In the genomic region with DNA sequence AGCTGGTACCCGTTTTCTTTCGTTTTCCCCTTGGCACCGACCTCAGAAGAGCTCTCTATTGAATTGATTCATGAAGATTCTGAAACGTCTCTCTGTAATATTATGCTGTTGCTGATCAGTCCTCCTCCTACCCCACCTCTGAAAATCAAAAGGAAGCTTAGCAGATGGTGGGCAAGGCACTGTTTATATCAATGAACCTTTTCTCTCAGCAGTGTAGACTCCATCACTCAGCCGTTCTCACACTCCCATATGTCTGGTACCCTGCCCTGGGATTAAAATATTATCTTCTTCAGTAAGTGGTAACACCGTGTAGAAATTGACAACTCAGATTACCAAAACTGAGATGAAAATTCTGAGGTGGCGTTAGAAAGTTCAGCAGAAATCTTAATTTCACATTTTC, we compare ENCODE assay signal across 20 mouse cellular contexts.
DNase-seq lines count a peak whose midpoint lies in the region; ATAC-seq and TF ChIP-seq lines count a peak whose summit lies in the region.
"Had no signal": no experiment of that assay in that cellular context is flagged by ENCODE, and none has a peak within 500 bp of the region (broad histone marks: within the 10 kb centered on the region; RNA-seq: fewer than 3 reads in every experiment).

No protein-coding gene starts in this region.

- no peaks in the 10 kb centered on the region for H3K36me3 ChIP-seq in forebrain, embryonic 15.5 days
- no peaks in the 10 kb centered on the region for H3K36me3 ChIP-seq in forebrain, embryonic 12.5 days (replicated peaks)
- H3K36me3 ChIP-seq in hindbrain, embryonic 14.5 days (replicated peaks; ENCODE audit: control insufficient read depth, insufficient read depth), result no peaks in the 10 kb centered on the region
- H3K36me3 ChIP-seq: heart, embryonic 10.5 days; heart, embryonic 13.5 days; hindbrain, embryonic 15.5 days had no signal

- no peaks in the 10 kb centered on the region for H3K9me3 ChIP-seq in forebrain, embryonic 15.5 days
- H3K9me3 ChIP-seq in forebrain, embryonic 12.5 days, result no peaks in the 10 kb centered on the region
- no peaks in the 10 kb centered on the region for H3K9me3 ChIP-seq in hindbrain, embryonic 14.5 days (ENCODE audit: control insufficient read depth, low read length)
- H3K9me3 ChIP-seq: heart, embryonic 10.5 days; heart, embryonic 13.5 days; hindbrain, embryonic 15.5 days had no signal

- H3K9ac ChIP-seq in forebrain, embryonic 15.5 days (replicated peaks), result no peak overlapping the region
- no peak overlapping the region for H3K9ac ChIP-seq in forebrain, embryonic 12.5 days
- no peak overlapping the region for H3K9ac ChIP-seq in hindbrain, embryonic 14.5 days
- H3K9ac ChIP-seq: heart, embryonic 13.5 days; hindbrain, embryonic 15.5 days had no signal

- no peak overlapping the region for H3K4me3 ChIP-seq in forebrain, embryonic 15.5 days
- H3K4me3 ChIP-seq in forebrain, embryonic 12.5 days (replicated peaks), result no peak overlapping the region
- peak overlapping the region; percentile 19; the same call in 1 of the 2 replicates for H3K4me3 ChIP-seq in layer of hippocampus, adult 2 months
- no peak overlapping the region for H3K4me3 ChIP-seq in hindbrain, embryonic 14.5 days (replicated peaks; ENCODE audit: low read length)
- H3K4me3 ChIP-seq: heart, adult 2 months; heart, embryonic 10.5 days; heart, embryonic 13.5 days; hindbrain, embryonic 15.5 days had no signal

- 0 out of 2 replicates have a peak, but pooled peaks have one; percentile 71 for ATAC-seq in forebrain, embryonic 15.5 days (replicated peaks)
- no peak for ATAC-seq in forebrain, embryonic 12.5 days (ENCODE audit: low FRiP score)
- ATAC-seq in hindbrain, embryonic 14.5 days (ENCODE audit: low FRiP score), result no peak
- ATAC-seq: CD4-positive, CD25-positive, alpha-beta regulatory T cell, adult 4 months; intestine, postnatal 0 days had no signal

- 52% methylated on average over 7 of the region's 7 CpGs for WGBS in forebrain, embryonic 15.5 days
- WGBS in forebrain, embryonic 12.5 days, result 73% methylated on average over 7 of the region's 7 CpGs
- 76% methylated on average over 7 of the region's 7 CpGs for WGBS in hindbrain, embryonic 14.5 days

- no peak overlapping the region for H3K4me2 ChIP-seq in forebrain, embryonic 15.5 days (replicated peaks)
- no peak overlapping the region for H3K4me2 ChIP-seq in forebrain, embryonic 12.5 days
- no peak overlapping the region for H3K4me2 ChIP-seq in hindbrain, embryonic 14.5 days (replicated peaks)
- H3K4me2 ChIP-seq: heart, embryonic 13.5 days; hindbrain, embryonic 15.5 days had no signal

- no peaks in the 10 kb centered on the region for H3K27me3 ChIP-seq in forebrain, embryonic 15.5 days
- H3K27me3 ChIP-seq in forebrain, embryonic 12.5 days, result no peaks in the 10 kb centered on the region
- H3K27me3 ChIP-seq in hindbrain, embryonic 14.5 days (ENCODE audit: control insufficient read depth, insufficient read depth, low read length), result no peaks in the 10 kb centered on the region
- H3K27me3 ChIP-seq: heart, embryonic 13.5 days; hindbrain, embryonic 15.5 days had no signal

- DNase-seq in layer of hippocampus, adult 2 months (ENCODE audit: low spot score in 2 of 2), result peak in 1 of 2 experiments; percentile 17
- no peak for DNase-seq in layer of hippocampus, adult 9-10 months (ENCODE audit: low spot score)
- peak; percentile 10 for DNase-seq in telencephalon, adult 2 months (ENCODE audit: low read depth, low spot score)
- DNase-seq in hindbrain, embryonic 14.5 days (ENCODE audit: low spot score), result no peak
- DNase-seq: adrenal gland, adult 2 months; adrenal gland, postnatal 14 days; cerebellum, adult 18-20 months; cerebellum, adult 9-10 months; cerebellum, postnatal 14 days; gastrocnemius, postnatal 25 days; heart, adult 2 months; heart, postnatal 14 days; heart, postnatal 4 days had no signal

- no peak for TF ChIP-seq CTCF in layer of hippocampus, adult 2 months (conservative IDR thresholded peaks at IDR 0.05)

- peaks cover 8% of the 10 kb centered on the region for H3K4me1 ChIP-seq in forebrain, embryonic 15.5 days
- H3K4me1 ChIP-seq in forebrain, embryonic 12.5 days, result peaks cover 10% of the 10 kb centered on the region
- H3K4me1 ChIP-seq in hindbrain, embryonic 14.5 days (replicated peaks; ENCODE audit: control insufficient read depth, insufficient read depth, low read length), result peaks cover 6% of the 10 kb centered on the region; the same call in 1 of the 2 replicates
- H3K4me1 ChIP-seq: heart, embryonic 10.5 days had no signal

- no peak overlapping the region for H3K27ac ChIP-seq in forebrain, embryonic 15.5 days (replicated peaks)
- no peak overlapping the region for H3K27ac ChIP-seq in forebrain, embryonic 12.5 days
- peak overlapping the region; percentile 60 for H3K27ac ChIP-seq in layer of hippocampus, adult 2 months
- no peak overlapping the region for H3K27ac ChIP-seq in hindbrain, embryonic 14.5 days
- H3K27ac ChIP-seq: heart, adult 2 months; heart, embryonic 10.5 days; heart, embryonic 13.5 days; hindbrain, embryonic 15.5 days had no signal
